Mouse (Mus musculus) frontal cortex, postnatal 14 days (tissue): ENCODE data around the gene Lnx1.
A peak's percentile ranks its signal among the peaks of the same experiment; 100 is the strongest.

Experiments used
- DNase-seq, 2 experiments: peaks; one replicate each; pipeline ENCODE4 v3.0.0; 2022; ENCODE audit warnings: low spot score in 2 of 2

Gene Lnx1

GRCm38 (mm10) chr5:74653766-74654165 is 48.9 kb downstream of the Lnx1 start:
- DNase-seq = no peak

GRCm38 (mm10) chr5:74649122-74649521 is 53.6 kb downstream of the Lnx1 start:
- DNase-seq = no peak

GRCm38 (mm10) chr5:74648216-74648615 is 54.5 kb downstream of the Lnx1 start:
- DNase-seq = no peak

GRCm38 (mm10) chr5:74647584-74647984 is 55.1 kb downstream of the Lnx1 start:
- DNase-seq = no peak

- DNase-seq = no peak
Measured at GRCm38 (mm10) chr5:74642291-74642690, 60.4 kb downstream of the Lnx1 start.

GRCm38 (mm10) chr5:74641000-74641399 is 61.7 kb downstream of the Lnx1 start:
- DNase-seq = no peak

- DNase-seq = no peak
Measured at GRCm38 (mm10) chr5:74640504-74640903, 62.2 kb downstream of the Lnx1 start.

GRCm38 (mm10) chr5:74639516-74639915 is 63.2 kb downstream of the Lnx1 start:
- DNase-seq = peak in 1 of 2 experiments; percentile 30

- DNase-seq = no peak
Measured at GRCm38 (mm10) chr5:74634391-74634790, 68.3 kb downstream of the Lnx1 start.

- DNase-seq = no peak
Measured at GRCm38 (mm10) chr5:74633453-74633852, 69.3 kb downstream of the Lnx1 start.

- no peak for DNase-seq
Measured at GRCm38 (mm10) chr5:74632369-74633114, 70.2 kb downstream of the Lnx1 start.

- no peak for DNase-seq
Measured at GRCm38 (mm10) chr5:74628001-74628400, 74.7 kb downstream of the Lnx1 start.

GRCm38 (mm10) chr5:74624385-74624784 is 78.3 kb downstream of the Lnx1 start:
- no peak for DNase-seq

GRCm38 (mm10) chr5:74623316-74624000 is 79.3 kb downstream of the Lnx1 start:
- no peak for DNase-seq

GRCm38 (mm10) chr5:74621691-74622470 is 80.8 kb downstream of the Lnx1 start:
- no peak for DNase-seq

GRCm38 (mm10) chr5:74618573-74619059 is 84.1 kb downstream of the Lnx1 start:
- no peak for DNase-seq

GRCm38 (mm10) chr5:74617816-74618572 is 84.7 kb downstream of the Lnx1 start:
- no peak for DNase-seq

- no peak for DNase-seq
Measured at GRCm38 (mm10) chr5:74613491-74614151, 89.1 kb downstream of the Lnx1 start.

GRCm38 (mm10) chr5:74612713-74613112 is 90.0 kb downstream of the Lnx1 start:
- DNase-seq = no peak

- DNase-seq = no peak
Measured at GRCm38 (mm10) chr5:74610511-74610910, 92.2 kb downstream of the Lnx1 start.

- DNase-seq = no peak
Measured at GRCm38 (mm10) chr5:74606213-74606612, 96.5 kb downstream of the Lnx1 start.
